Mouse (Mus musculus): ENCODE data around the gene Sox3. TPM values are rescaled to one million over a fixed set of nuclear protein-coding genes. Genes with fewer than 3 reads are reported as not detected.

Sox3 gene
- not detected for polyA plus RNA-seq (2017; shearing (Covaris generic))

- ATAC-seq, result no peak
These were observed at the start of gene Sox3 for GRCm38 (mm10) chrX:60892801-60893681. TSS of gene Sox3 (minus strand) at chrX:60893430.

DNA sequence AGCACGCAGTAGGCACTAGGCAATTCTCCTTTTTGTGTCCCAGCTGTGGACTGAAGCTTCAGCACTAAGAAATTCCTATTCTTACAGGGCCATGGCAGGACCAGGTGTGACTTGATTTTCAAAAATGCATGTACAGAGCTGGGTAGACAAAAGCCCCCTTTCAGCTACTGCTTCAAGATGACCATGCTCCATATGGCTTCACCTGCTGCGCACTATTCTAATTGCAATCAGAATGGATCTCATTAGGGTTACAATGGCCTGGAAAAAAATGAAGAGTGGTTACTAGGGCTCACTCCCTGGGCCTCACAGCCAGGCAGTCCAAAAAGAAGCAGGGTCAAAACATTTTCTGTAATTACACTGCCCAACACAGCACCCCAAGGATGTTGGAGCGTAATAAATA lies 47.0 kb upstream of the Sox3 start:
- no peak for ATAC-seq

DNA sequence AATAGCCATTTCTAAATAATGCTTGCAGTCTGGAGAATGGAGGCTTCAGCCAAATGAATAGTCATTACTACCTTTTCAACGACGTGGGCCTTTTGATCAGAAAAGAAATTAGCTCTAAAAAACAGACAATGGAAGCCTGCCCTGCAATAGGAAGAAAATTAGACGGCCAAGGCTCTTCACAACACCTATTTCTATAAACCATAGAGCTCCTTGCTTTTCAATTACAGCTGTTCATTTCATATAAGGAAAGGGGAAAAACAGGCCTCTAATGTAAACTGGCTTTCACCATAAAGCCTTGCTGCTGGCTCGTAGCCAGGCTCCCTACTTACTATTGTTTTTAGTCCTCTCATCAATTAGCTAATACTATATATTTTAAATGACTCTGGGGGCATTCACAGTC lies 6.3 kb upstream of the Sox3 start:
- ATAC-seq, result no peak

DNA sequence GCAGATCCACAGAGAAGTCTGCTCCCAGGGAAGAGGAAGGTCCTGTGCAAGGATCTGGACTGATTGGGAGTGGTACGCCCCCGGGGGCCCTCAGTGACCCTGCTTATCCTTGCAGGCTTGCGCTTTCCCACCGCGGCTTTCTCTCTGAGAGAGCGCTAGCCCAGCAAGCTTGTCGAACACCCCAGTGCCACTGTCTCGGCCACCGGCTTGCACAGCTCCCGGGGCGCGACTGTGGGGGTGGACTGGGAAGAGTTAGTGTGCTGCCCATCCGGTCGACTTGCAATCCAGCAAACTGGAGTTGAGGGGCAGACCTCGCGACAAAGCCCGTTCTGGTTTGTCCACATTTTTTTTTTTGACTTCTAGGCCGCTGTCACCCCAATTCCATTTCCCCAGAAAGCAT lies 5.4 kb upstream of the Sox3 start:
- no peak for ATAC-seq

DNA sequence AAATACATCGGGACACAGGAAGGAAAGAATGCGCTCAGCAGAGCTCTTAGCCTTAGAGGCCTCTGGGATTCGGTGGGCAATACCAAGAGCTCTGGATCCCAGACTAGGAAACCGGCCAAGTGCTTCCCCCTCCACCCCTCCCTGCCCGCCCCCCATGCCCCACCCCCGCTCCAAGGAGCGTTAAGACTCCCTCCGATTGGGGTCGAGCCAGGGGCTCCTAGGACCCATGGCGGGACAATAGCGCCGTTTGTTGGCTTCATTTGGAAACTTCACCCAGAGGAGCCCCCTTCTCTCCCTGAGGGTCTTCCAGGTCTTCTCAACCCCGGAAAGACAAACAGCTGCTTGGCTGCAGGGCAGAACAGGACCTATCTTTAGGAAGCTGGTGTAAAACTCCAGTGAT lies 3.1 kb upstream of the Sox3 start:
- ATAC-seq, result no peak

DNA sequence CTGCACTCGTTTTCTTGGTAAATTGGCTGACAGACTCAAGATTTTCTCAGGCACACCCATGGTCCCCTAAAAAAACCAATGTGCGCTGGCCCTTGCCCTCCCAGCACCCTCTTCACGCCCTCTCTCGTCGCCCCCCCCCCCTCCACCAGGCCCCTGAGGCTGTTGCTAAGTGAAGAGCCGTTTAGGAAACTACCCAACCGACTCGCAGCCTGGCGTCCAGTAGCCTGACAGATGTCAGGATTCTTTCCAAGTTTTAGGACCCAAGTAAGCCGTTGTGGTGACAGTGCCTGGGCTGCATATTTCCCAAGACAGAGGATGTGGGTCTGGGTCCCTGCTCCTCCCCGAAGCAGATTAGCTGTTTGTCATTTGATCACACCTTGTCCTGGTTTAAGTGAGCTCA lies 2.2 kb upstream of the Sox3 start:
- no peak for ATAC-seq

GRCm38 (mm10) chrX:60893720-60894543 lies 702 bp upstream of the Sox3 start:
- ATAC-seq, result no peak

GRCm38 (mm10) chrX:60892098-60892800 lies 981 bp downstream of the Sox3 start:
- no peak for ATAC-seq

DNA sequence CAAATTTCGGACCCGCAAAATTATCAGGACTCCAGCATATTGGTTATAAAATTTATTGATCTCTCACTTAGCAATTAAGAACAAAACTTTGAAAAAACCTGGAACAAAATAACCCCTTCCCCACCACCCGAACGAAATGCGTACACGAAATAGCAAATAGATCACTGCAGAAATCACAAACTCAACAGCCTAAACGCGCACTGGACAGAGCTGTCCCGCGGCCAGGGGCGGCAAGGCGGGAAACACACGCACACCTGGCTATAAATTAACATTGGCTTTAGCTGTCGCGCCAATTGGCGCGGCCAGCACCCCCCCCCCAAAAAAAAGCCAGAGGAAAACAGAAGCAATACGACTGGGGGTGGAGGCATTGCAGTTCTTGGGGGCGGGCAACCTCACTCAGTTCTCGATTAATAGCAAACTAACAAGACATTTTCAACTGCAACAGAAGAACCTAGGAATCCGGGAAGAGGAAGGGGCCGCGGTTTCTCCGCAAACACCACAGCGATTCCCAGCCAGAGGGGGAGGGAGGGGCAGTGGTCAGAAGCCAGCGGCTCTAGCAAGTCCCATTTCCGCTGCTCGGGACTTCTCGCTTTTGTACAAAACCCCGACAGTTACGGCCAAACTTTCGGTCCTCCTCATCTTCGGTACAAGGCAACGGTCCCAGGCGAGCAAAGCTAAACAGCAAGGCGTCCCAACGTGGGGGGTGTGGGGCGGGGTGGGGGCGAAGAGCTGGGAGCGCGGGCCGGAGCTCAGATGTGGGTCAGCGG lies 1.7 kb downstream of the Sox3 start:
- ATAC-seq, result no peak

GRCm38 (mm10) chrX:60890651-60891050 lies 2.6 kb downstream of the Sox3 start:
- no peak for ATAC-seq

GRCm38 (mm10) chrX:60889956-60890485 lies 3.2 kb downstream of the Sox3 start:
- ATAC-seq, result no peak

All from CD4-positive, CD25-positive, alpha-beta regulatory T cell, adult 4 months (primary cell).